Mouse (Mus musculus) embryonic fibroblast, embryonic 13.5 days (primary cell): ENCODE results near the gene Camp. TPM values are rescaled to one million over a fixed set of nuclear protein-coding genes. Genes with fewer than 3 reads are reported as not detected.

Experiments used
- H3K27ac ChIP-seq: 2 replicates; pipeline ENCODE4 v1.5.1; 2012; ENCODE audit warnings: low read length, control low read depth, inconsistent platforms; ENCODE audit not compliant: insufficient read depth
- H3K4me1 ChIP-seq: 2 replicates; pipeline ENCODE4 v1.6.1; 2011; ENCODE audit warnings: low read length; ENCODE audit not compliant: control insufficient read depth, insufficient read depth
- H3K4me3 ChIP-seq: 2 replicates; pipeline ENCODE4 v1.5.1; 2011; ENCODE audit warnings: mild to moderate bottlenecking, control low read depth, low read length; ENCODE audit not compliant: insufficient read depth
- CTCF ChIP-seq: IDR thresholded peaks from 2 replicates; pipeline ENCODE4 v1.5.1; 2011; ENCODE audit warnings: mild to moderate bottlenecking, control low read depth, low read length, moderate library complexity, borderline replicate concordance; ENCODE audit not compliant: insufficient read depth
- POLR2A ChIP-seq: IDR thresholded peaks from 2 replicates; pipeline ENCODE4 v1.6.1; 2011; ENCODE audit warnings: low read depth, mild to moderate bottlenecking, control low read depth, low read length, moderate library complexity
- polyA plus RNA-seq: library from polyadenylated mRNA; stranded (reverse); fragments of >200 nt; gene quantifications from 2 replicates; pipeline ENCODE4 v1.2.4, GENCODE M21; 2011; ENCODE audit warnings: low read depth; ENCODE audit not compliant: missing spikeins, insufficient read length

Camp gene
- polyA plus RNA-seq, 1 experiment: not detected

- H3K4me1 ChIP-seq: no peaks in the 10 kb centered on the region
- H3K27ac ChIP-seq: no peak overlapping the region
- peak overlapping the region; percentile 96 for H3K4me3 ChIP-seq
- TF ChIP-seq POLR2A: peak; percentile 28; the same call in 1 of the 2 replicates
- TF ChIP-seq CTCF: no peak
Measured at GRCm38 (mm10) chr9:109876756-109877155, 27.3 kb upstream of the Camp start.

DNA sequence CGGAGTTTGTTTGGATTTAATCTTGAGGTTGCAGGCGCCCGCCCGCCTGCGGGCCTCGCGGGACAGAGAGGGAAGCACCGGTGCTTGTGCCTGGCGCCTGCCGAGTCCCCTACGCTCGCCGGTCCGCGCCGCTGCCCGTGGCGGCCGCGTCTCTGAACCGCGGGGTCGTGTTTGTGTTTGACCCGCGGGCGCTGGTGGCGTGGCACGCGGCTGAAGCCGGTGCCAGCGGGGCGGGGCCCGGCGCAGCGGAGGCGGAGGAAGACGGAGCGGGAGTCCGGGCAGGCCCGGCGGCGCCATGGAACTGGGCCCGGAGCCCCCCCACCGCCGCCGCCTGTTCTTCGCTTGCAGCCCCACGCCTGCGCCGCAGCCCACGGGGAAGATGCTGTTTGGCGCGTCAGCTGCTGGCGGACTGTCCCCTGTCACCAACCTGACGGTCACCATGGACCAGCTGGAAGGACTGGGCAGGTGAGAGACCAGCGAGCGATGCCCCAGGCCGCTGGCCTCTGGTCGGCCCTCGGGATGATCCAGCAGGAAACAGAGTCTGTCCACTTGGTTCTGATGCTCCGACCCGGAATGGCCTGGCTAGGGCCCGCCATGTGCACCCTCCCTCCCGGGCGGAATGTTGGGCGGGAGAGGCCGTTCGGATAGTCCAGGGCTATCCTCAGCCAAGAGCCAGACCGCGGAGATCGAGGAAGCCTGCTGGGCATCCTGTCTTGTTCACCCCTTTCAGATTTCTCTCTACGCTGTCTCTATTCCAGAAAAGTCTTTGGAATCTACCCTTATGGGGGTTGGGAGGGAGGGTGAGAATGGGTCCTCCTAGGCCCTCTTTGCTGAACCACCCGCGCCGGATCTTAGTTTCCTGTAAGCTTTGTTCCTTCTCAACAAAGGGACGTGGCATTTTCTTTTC is 26.5 kb upstream of the Camp start:
- Histone ChIP-seq H3K27ac (peak overlapping the region; percentile 62), H3K4me3 (peak overlapping the region; percentile 96), H3K4me1 (no peaks in the 10 kb centered on the region)
- TF ChIP-seq CTCF (no peak), POLR2A (no peak; the same call in 1 of the 2 replicates)

DNA sequence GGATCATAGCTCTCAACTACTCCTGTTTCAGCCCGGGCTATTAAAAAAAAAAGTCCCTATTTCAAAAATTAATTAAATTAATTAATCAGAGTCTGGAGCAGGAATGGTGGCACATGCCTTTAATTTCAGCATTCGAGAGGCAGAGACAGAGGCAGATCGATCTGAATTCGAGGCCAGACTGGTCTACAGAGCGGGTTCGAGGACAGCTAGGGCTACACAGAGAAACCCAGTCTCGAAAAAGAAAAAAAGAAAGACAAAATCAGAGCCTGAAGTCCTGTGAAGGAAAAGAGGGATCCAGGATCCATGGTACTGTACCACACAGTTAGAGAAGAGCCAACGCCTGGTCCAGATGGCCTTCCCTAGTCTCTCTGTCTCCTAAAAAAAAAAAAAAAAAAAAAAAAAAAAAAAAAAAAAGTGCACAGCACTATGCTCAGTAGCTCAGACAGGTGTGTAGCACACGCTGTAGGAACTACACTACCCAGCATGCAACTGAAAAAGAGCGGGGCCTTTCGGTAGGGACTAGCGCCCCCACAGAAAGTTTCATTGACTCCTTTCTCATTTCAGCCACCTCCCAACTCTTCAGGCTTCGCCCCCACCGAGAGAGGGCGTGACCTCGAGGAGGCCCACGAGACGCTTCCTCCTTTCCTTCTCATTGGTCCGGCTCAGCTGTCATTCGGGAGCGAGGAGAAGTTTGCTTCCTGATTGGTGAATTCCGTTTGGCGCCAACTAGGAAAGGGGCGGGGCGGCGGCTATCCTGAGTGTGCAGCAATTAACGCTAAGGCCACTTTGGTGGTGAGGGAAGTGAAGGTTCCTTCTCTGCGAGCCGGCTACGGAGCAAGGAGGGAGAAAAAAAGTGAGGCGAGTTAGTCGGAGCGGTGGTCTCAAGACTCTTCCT is 25.6 kb upstream of the Camp start, which contains the start of gene Cdc25a:
Gene Cdc25a (plus strand): TSS at position 783 of the 895 bp plus-strand sequence.
- no peak for TF ChIP-seq CTCF
- peak; percentile 83 for TF ChIP-seq POLR2A
- Histone ChIP-seq H3K4me3 (peak within 1 kb of the TSS; percentile 96), H3K27ac (peak within 1 kb of the TSS; percentile 62), H3K4me1 (no peaks in the 10 kb centered on the region)

DNA sequence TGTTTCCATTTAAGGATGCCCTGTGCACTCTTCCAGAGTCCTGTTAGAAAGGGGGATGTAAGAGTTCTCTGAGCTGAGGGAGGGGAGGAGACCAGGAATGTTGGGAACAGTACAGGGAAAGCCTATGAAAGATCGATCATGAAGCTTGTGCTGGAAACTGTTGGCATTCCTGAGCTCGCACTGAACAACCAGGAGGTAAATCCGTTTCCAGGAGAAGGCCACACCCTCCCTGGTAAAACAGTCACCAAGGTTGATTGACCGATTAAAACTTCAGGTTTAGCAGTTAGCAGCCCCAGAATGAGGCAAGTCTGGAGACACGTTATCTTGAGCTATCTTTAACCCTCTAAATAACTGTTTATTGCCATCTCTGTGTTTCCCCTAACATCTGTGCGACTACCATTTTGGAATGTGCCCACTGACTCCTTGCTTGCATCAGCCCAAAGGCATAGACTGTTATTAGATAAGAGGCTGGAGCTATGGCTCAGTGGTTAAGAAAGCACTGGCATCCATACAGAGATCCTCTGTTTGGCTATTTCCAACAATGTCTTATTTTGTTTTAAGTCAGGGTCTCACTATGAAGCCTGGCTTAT is 21.7 kb upstream of the Camp start:
- H3K4me3 ChIP-seq: no peak overlapping the region
- H3K4me1 ChIP-seq: no peaks in the 10 kb centered on the region
- H3K27ac ChIP-seq: no peak overlapping the region
- TF ChIP-seq POLR2A (no peak), CTCF (no peak)

DNA sequence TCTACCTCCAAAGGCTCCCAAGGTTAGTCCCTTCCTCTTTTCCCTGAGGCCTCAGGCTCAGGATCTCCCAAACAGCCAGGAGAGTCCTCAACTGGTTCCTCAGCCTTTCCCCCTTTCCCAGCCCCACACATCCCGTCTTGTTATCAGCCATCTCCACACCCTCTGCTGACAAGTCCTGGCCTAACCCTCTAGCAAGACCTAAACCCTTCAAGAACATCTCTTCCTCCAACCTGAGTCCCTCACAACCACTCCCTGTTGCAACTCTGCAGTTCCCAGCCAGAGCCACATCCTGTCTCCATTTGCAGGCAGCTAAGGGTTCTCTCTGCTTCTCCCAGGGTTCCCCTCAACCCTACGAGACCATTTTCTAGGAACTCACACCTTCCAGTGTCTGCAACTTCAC is 16.8 kb upstream of the Camp start:
- no peak for TF ChIP-seq POLR2A
- no peak for TF ChIP-seq CTCF
- H3K27ac ChIP-seq: no peak overlapping the region
- no peaks in the 10 kb centered on the region; the same call in 1 of the 2 replicates for H3K4me1 ChIP-seq
- no peak overlapping the region for H3K4me3 ChIP-seq

DNA sequence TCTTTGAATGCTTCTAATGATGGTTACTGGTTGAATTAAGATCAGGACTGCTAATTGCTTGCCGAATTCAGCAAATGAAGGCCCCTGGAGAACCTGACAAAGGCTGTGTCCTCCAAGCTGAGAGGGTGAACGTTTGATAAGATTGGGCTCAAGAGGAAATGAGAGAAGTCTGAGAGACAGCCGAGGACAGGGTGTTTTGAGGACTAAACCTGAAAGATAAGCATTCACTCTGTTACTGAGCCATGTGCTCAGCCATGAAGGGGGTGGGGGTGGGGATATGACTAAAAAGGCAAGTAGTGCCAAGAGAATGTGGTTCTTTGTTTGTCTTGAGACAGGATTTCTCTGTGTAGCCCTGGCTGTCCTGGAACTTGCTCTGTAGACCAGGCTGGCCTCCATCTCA is 13.7 kb upstream of the Camp start:
- no peak for TF ChIP-seq CTCF
- Histone ChIP-seq H3K4me3 (no peak overlapping the region), H3K27ac (no peak overlapping the region), H3K4me1 (no peaks in the 10 kb centered on the region; the same call in 1 of the 2 replicates)

GRCm38 (mm10) chr9:109862397-109863044 is 13.1 kb upstream of the Camp start:
- Histone ChIP-seq H3K27ac (no peak overlapping the region), H3K4me3 (no peak overlapping the region), H3K4me1 (no peaks in the 10 kb centered on the region; the same call in 1 of the 2 replicates)
- TF ChIP-seq CTCF: peak; percentile 78
- TF ChIP-seq POLR2A: no peak

GRCm38 (mm10) chr9:109855947-109856346 is 6.5 kb upstream of the Camp start:
- Histone ChIP-seq H3K27ac (no peak overlapping the region), H3K4me3 (no peak overlapping the region), H3K4me1 (no peaks in the 10 kb centered on the region)
- TF ChIP-seq POLR2A (no peak), CTCF (no peak)

DNA sequence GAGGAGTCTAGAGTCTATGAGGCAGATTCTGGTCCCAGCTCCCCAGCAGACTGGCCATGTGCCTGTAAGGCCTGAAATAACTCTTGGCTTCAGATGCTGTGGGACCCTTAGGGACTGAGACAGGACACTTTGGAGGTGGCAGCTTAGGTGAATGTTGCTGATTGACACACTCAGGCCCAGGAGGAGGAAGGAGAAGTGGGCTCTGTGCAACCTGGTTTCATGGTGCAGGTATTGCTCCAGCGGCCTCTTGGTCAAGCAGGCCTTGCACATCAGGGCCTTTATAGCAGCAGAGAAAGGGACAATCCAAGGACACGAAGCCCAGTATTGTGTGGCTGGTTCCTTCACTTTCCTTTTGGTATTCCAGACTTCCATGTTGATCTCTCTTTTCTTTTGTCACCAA is 4.9 kb upstream of the Camp start:
- no peaks in the 10 kb centered on the region for H3K4me1 ChIP-seq
- TF ChIP-seq CTCF: no peak
- no peak for TF ChIP-seq POLR2A

More for the DNA sequence above, 4.9 kb upstream of the Camp start:
- no peak overlapping the region for H3K4me3 ChIP-seq
- no peak overlapping the region for H3K27ac ChIP-seq
